Mouse (Mus musculus) E14TG2a.4 (cell line): ENCODE data around the gene Osbpl3.

Experiments
- H3K27me3 ChIP-seq: 2 replicates; pipeline ENCODE4 v1.6.1; 2014; ENCODE audit warnings: low read length, control low read depth; ENCODE audit not compliant: insufficient read depth
- H3K36me3 ChIP-seq: 2 replicates; pipeline ENCODE4 v1.6.1; 2014; ENCODE audit warnings: low read length, control low read depth; ENCODE audit not compliant: insufficient read depth
- H3K4me1 ChIP-seq: replicated peaks from 2 replicates; pipeline ENCODE4 v1.6.1; 2014; ENCODE audit warnings: low read depth, low read length, control low read depth
- H3K4me3 ChIP-seq: replicated peaks from 2 replicates; pipeline ENCODE4 v1.5.1; 2014; ENCODE audit warnings: mild to moderate bottlenecking, low read length
- H3K9me3 ChIP-seq: 2 replicates; pipeline ENCODE4 v1.6.1; 2014; ENCODE audit warnings: low read length, control low read depth
- CTCF ChIP-seq: conservative IDR thresholded peaks from 2 replicates; pipeline ENCODE4 v1.5.1; 2014; ENCODE audit warnings: low read length
- NANOG ChIP-seq: IDR thresholded peaks from 2 replicates; pipeline ENCODE4 v1.6.1; 2014; ENCODE audit warnings: borderline replicate concordance, low read length, mixed read lengths
- POU5F1 ChIP-seq: IDR thresholded peaks from 2 replicates; pipeline ENCODE4 v1.6.1; 2014; ENCODE audit warnings: low read length, borderline replicate concordance

The Osbpl3 gene

GRCm38 (mm10) chr6:50459271-50459670 is 3.3 kb upstream of the Osbpl3 start:
- no peaks in the 10 kb centered on the region for H3K36me3 ChIP-seq
- H3K4me3 ChIP-seq: no peak overlapping the region
- peaks cover 39% of the 10 kb centered on the region for H3K27me3 ChIP-seq
- TF ChIP-seq POU5F1: no peak
- TF ChIP-seq NANOG: no peak
- no peak for TF ChIP-seq CTCF
- peaks cover 9% of the 10 kb centered on the region for H3K9me3 ChIP-seq
- peaks cover 27% of the 10 kb centered on the region for H3K4me1 ChIP-seq

GRCm38 (mm10) chr6:50457551-50458348 is 1.7 kb upstream of the Osbpl3 start:
- no peak overlapping the region for H3K4me3 ChIP-seq
- H3K27me3 ChIP-seq: peaks cover 51% of the 10 kb centered on the region
- TF ChIP-seq POU5F1: no peak
- TF ChIP-seq CTCF: no peak
- no peak for TF ChIP-seq NANOG
- peaks cover 4% of the 10 kb centered on the region for H3K9me3 ChIP-seq
- H3K4me1 ChIP-seq: peaks cover 27% of the 10 kb centered on the region
- H3K36me3 ChIP-seq: no peaks in the 10 kb centered on the region

- peak overlapping the region; percentile 87 for H3K4me3 ChIP-seq
These were observed 705 bp upstream of the Osbpl3 start for GRCm38 (mm10) chr6:50456706-50457105.

GRCm38 (mm10) chr6:50455102-50455828 is 736 bp downstream of the Osbpl3 start:
- Histone ChIP-seq H3K4me3 (peak overlapping the region; percentile 87), H3K36me3 (no peaks in the 10 kb centered on the region), H3K4me1 (peaks cover 27% of the 10 kb centered on the region), H3K27me3 (peaks cover 51% of the 10 kb centered on the region), H3K9me3 (peaks cover 12% of the 10 kb centered on the region)
- TF ChIP-seq CTCF (no peak), POU5F1 (no peak), NANOG (no peak)

More at GRCm38 (mm10) chr6:50456706-50457105, 705 bp upstream of the Osbpl3 start:
- no peak for TF ChIP-seq NANOG
- TF ChIP-seq CTCF: no peak
- no peak for TF ChIP-seq POU5F1
- Histone ChIP-seq H3K4me1 (peaks cover 27% of the 10 kb centered on the region), H3K9me3 (peaks cover 12% of the 10 kb centered on the region), H3K27me3 (peaks cover 51% of the 10 kb centered on the region), H3K36me3 (no peaks in the 10 kb centered on the region)

- Histone ChIP-seq H3K4me1 (peaks cover 27% of the 10 kb centered on the region), H3K36me3 (no peaks in the 10 kb centered on the region), H3K4me3 (no peak overlapping the region), H3K27me3 (peaks cover 44% of the 10 kb centered on the region), H3K9me3 (peaks cover 8% of the 10 kb centered on the region)
- TF ChIP-seq CTCF (no peak), NANOG (no peak), POU5F1 (no peak)
These were observed 2.4 kb downstream of the Osbpl3 start for GRCm38 (mm10) chr6:50453651-50454050.

GRCm38 (mm10) chr6:50452220-50452619 is 3.8 kb downstream of the Osbpl3 start:
- Histone ChIP-seq H3K27me3 (peaks cover 36% of the 10 kb centered on the region), H3K4me3 (no peak overlapping the region), H3K4me1 (peaks cover 21% of the 10 kb centered on the region), H3K36me3 (no peaks in the 10 kb centered on the region), H3K9me3 (peaks cover 8% of the 10 kb centered on the region)
- TF ChIP-seq NANOG (no peak), POU5F1 (no peak), CTCF (no peak)

GRCm38 (mm10) chr6:50445616-50446015 is 10.4 kb downstream of the Osbpl3 start:
- Histone ChIP-seq H3K9me3 (peaks cover 23% of the 10 kb centered on the region), H3K36me3 (no peaks in the 10 kb centered on the region), H3K4me1 (no peaks in the 10 kb centered on the region), H3K4me3 (no peak overlapping the region), H3K27me3 (no peaks in the 10 kb centered on the region)
- TF ChIP-seq CTCF: no peak
- no peak for TF ChIP-seq NANOG
- TF ChIP-seq POU5F1: no peak
